Mouse (Mus musculus) embryonic facial prominence, embryonic 13.5 days (tissue): ENCODE measurements around the gene Cdk20. TPM values are rescaled to one million over a fixed set of nuclear protein-coding genes. Genes with fewer than 3 reads are reported as not detected.
"Not testable (repeated sequence)": the region's sequence is repeated elsewhere in the genome, so short reads cannot be mapped to it uniquely, and the experiment has no call there.

Source experiments
- ATAC-seq: fragments of 200-750 bp; cut with Nextera tagmentation; 2 replicates; pipeline ENCODE4 v1.8.0; 2017; ENCODE audit warnings: low read depth; ENCODE audit not compliant: insufficient number of reproducible peaks, insufficient read depth, low FRiP score, low TSS enrichment
- H3K27ac ChIP-seq: fragments of 300-500 bp; sonication (generic); 2 replicates; pipeline ENCODE4 v1.5.1; 2015; ENCODE audit warnings: moderate library complexity, mild to moderate bottlenecking, inconsistent platforms
- H3K27me3 ChIP-seq: fragments of 300-500 bp; sonication (generic); 2 replicates; pipeline ENCODE4 v1.6.1; 2015; ENCODE audit warnings: mild to moderate bottlenecking, inconsistent platforms
- H3K36me3 ChIP-seq: fragments of 300-500 bp; sonication (generic); 2 replicates; pipeline ENCODE4 v1.6.1; 2015; ENCODE audit warnings: mild to moderate bottlenecking, inconsistent platforms
- H3K4me1 ChIP-seq: fragments of 300-500 bp; sonication (generic); 2 replicates; pipeline ENCODE4 v1.6.1; 2015; ENCODE audit warnings: inconsistent platforms
- H3K4me2 ChIP-seq: fragments of 300-500 bp; sonication (generic); 2 replicates; pipeline ENCODE4 v1.6.1; 2015; ENCODE audit warnings: moderate library complexity, mild to moderate bottlenecking, inconsistent platforms
- H3K4me3 ChIP-seq: fragments of 300-500 bp; sonication (generic); 2 replicates; pipeline ENCODE4 v1.5.1; 2015; ENCODE audit warnings: mild to moderate bottlenecking, inconsistent platforms
- H3K9ac ChIP-seq: fragments of 300-500 bp; sonication (generic); 2 replicates; pipeline ENCODE4 v1.6.1; 2015; ENCODE audit warnings: mild to moderate bottlenecking, inconsistent platforms
- H3K9me3 ChIP-seq: fragments of 300-500 bp; sonication (generic); 2 replicates; pipeline ENCODE4 v1.6.1; 2016; ENCODE audit warnings: inconsistent platforms
- WGBS: fragments of 180-500 bp; shearing (Covaris S2); methylation state at CpG from one replicate; pipeline ENCODE4 v1.1.7; 2015; ENCODE audit warnings: mixed read lengths; 5-methylcytosine and 5-hydroxymethylcytosine counted together
- polyA plus RNA-seq: library from polyadenylated mRNA; unstranded; fragments of >200 nt; fragmentation: Nextera tagmentation; extraction: Ambion mirVana; gene quantifications from 2 replicates; pipeline ENCODE4 v1.2.1, GENCODE M21; 2015

Cdk20 gene
- polyA plus RNA-seq, 1 experiment from 2014 or later: 15.8 TPM

DNA sequence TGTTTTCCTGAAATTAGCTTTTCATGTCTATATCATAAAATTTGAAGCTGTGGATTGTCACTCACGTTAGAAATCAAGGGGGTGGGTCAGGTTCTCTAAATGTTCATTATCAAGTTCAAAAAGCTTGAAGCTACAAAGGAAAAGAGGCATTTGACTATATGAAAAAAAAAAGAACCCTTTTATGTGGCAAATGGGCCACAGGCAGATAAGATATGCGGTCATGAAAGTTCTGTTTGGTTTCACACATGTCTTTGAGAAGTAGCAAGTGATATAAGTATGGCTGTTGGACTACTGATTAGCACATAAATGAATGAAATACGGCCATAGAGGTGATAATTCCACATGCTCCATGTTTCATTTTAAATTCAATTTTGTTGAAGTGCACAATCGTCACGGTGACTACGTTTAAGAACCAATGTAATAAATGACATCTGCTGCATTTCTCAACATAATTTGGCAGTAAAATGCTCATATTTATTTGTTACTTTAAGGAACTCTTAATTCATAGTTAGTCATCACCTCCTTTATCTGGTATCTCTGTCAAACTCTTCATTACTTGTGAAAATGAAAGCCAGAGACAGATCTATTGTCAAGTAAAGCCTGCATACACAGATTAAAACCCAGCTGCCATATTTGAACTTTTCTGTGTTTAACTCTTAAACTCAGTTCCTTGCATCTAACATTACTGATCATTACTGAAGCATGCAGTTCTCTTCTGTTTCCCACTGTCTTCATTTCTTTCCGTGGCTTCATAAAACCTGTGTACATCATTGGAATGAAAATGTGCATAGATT, 18.1 kb downstream of the Cdk20 start:
- no peaks in the 10 kb centered on the region for H3K27me3 ChIP-seq
- no peak overlapping the region for H3K9ac ChIP-seq
- no peaks in the 10 kb centered on the region for H3K9me3 ChIP-seq
- ATAC-seq: no peak
- H3K4me3 ChIP-seq: no peak overlapping the region
- no peak overlapping the region for H3K4me2 ChIP-seq
- H3K27ac ChIP-seq: no peak overlapping the region
- no peaks in the 10 kb centered on the region for H3K4me1 ChIP-seq
- 71% methylated on average over 7 of the region's 7 CpGs for WGBS
- no peaks in the 10 kb centered on the region for H3K36me3 ChIP-seq

DNA sequence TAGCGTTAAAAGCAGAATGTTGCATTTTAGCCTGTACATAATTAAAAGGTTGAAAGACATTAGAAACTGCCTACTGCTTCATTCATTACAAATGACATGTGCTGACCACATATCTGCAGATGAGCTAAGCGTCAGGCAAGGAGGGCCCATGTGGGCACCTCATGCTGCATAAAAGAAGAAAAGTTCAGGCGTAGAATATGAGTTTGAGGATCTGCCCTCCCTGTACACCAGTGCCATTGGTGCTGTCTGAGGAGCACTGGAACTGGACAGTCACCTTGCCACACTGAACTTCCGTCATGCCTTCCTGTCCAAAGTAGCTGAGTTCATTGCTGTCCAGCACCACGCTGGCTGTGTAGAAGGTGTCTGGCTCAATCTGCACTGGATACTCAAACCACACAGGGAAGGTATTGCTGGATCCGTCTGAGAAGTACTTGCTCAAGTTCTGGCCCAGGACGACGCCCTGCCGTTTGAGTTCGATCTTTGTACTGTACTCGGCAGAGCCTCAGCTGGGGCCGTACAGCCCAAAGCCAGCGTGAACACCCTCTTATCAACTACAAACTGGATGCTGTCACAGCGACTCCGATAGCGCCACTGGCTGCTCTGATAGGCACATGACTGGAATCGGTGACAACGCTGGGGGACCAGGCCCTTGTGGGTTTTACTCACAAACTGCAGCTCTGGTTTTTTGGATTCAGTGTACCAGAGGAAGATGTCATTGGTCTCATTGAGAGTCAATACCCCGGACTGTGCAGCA, 25.3 kb downstream of the Cdk20 start:
- H3K27me3 ChIP-seq, H3K9ac ChIP-seq, H3K4me3 ChIP-seq, H3K4me1 ChIP-seq, ATAC-seq, H3K27ac ChIP-seq, H3K9me3 ChIP-seq, H3K36me3 ChIP-seq, H3K4me2 ChIP-seq: not testable (repeated sequence)
- 87% methylated on average over 19 of the region's 19 CpGs for WGBS

DNA sequence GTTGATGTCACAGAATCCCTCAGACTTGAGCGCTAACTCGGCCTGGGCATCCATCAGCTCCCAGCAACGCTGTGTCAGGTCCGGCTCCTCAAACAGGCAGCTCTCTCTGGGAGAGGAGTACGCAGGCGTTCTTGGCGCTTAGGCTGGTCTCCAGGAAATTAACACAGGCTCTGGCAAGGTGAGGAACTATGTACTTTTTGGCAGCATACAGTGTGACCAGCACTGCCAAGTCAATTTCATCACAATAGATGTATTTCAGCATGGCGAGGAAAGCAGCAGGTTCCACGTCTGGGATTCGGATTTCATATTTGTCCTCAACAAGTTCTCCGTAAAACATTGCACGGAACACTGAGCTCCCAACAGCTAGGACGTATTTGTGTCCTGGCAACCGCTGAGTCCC, 26.1 kb downstream of the Cdk20 start:
- H3K4me1 ChIP-seq: no peaks in the 10 kb centered on the region
- no peak overlapping the region for H3K4me2 ChIP-seq
- H3K27me3 ChIP-seq: no peaks in the 10 kb centered on the region
- WGBS: 89% methylated on average over 14 of the region's 14 CpGs
- no peak overlapping the region for H3K27ac ChIP-seq
- no peak for ATAC-seq
- 0 out of 2 replicates have a peak, but pooled peaks cover 2% of the 10 kb centered on the region for H3K9me3 ChIP-seq
- H3K4me3 ChIP-seq: no peak overlapping the region
- H3K9ac ChIP-seq: no peak overlapping the region
- no peaks in the 10 kb centered on the region for H3K36me3 ChIP-seq

DNA sequence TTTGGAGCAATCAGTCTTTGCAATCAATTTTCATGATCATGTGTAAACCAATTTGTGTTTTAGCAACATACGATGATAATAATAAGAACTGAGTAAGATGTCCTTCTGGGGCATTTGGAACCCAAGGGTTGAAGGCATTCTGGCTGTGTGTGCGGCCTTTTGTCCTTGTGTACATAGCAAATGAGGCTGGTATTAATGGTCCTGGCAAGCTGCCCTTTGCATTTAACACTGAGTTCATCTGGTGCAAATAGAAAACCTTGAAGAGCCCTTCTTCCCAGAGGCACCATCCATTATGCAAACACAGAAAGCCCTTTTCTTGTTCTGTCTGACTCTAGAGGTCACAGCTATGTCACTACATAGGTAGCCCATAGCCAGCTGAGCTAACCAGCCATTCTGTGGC, 30.5 kb downstream of the Cdk20 start:
- Histone ChIP-seq H3K27me3 (no peaks in the 10 kb centered on the region), H3K4me2 (no peak overlapping the region), H3K9ac (no peak overlapping the region), H3K9me3 (0 out of 2 replicates have a peak, but pooled peaks cover 2% of the 10 kb centered on the region), H3K36me3 (no peaks in the 10 kb centered on the region), H3K4me1 (no peaks in the 10 kb centered on the region), H3K27ac (no peak overlapping the region), H3K4me3 (no peak overlapping the region)
- ATAC-seq: no peak
- 87% methylated on average over 2 of the region's 2 CpGs for WGBS

DNA sequence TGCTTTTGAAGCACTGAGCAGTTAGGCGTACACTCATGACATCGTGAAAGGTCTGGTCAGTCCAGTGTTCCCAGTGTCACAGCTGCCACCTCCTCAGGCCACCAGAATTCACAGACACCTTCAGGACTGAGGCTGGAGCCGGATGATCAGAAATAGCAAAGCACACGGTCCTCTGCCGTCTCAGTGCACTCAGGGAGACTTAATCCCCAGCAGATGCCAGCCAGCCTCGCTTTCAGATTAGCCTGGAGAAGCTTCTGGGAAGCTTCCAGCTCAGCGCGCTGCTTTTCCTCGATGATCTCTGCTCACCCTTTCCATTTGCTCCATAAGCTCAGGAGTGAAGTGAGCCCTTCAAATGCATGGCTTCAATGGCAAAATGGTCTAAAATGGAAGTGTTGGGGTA, 33.1 kb downstream of the Cdk20 start:
- Histone ChIP-seq H3K4me1 (no peaks in the 10 kb centered on the region), H3K9me3 (0 out of 2 replicates have a peak, but pooled peaks cover 2% of the 10 kb centered on the region), H3K27me3 (no peaks in the 10 kb centered on the region), H3K36me3 (no peaks in the 10 kb centered on the region), H3K4me2 (no peak overlapping the region), H3K9ac (no peak overlapping the region), H3K27ac (no peak overlapping the region), H3K4me3 (no peak overlapping the region)
- ATAC-seq: no peak
- 65% methylated on average over 9 of the region's 9 CpGs for WGBS

DNA sequence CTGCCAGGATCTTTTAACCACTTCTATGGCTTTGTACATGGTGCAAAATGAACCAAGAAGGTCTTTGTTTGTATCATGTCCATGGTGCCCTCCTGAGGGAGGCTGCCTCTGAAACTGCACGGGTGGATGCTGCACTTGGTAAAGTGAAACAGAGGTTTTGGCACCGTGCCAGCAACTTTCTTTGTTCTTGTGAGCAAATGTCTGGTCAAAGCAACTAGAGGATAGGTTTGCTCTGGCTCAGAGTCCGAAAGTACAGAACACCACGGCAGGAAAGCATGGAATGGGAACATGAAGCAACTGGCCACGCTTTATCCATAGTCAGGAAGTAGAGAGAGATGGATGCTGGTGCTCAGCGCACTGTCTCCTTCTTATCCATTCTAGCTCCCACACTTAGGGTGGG, 35.8 kb downstream of the Cdk20 start:
- WGBS: 58% methylated on average over 6 of the region's 6 CpGs
- Histone ChIP-seq H3K27me3 (no peaks in the 10 kb centered on the region), H3K9me3 (no peaks in the 10 kb centered on the region), H3K4me1 (no peaks in the 10 kb centered on the region), H3K27ac (no peak overlapping the region), H3K36me3 (no peaks in the 10 kb centered on the region), H3K9ac (no peak overlapping the region), H3K4me3 (no peak overlapping the region), H3K4me2 (no peak overlapping the region)
- no peak for ATAC-seq

DNA sequence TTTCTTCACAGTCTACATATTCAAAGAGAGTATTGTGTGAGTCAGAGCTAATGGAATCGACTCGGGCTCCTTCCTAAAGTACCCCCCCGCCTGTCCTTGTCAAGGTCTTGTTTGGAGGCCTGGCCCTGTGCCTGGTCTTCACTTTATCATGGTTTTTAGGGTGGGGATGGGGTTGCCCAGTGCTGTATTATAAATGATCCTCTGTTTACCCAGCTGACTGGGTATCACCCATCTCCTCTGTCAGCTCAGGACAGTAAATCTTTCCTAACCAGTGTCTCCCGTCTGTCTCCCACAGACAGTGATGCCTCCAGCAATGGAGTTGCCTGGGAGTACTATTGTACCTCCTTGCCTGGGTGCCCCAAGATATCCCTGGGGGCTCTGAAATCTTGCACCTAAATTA, 45.9 kb downstream of the Cdk20 start:
- Histone ChIP-seq H3K9me3 (no peaks in the 10 kb centered on the region), H3K4me3 (no peak overlapping the region), H3K9ac (no peak overlapping the region), H3K4me2 (no peak overlapping the region), H3K27ac (no peak overlapping the region), H3K4me1 (no peaks in the 10 kb centered on the region), H3K36me3 (no peaks in the 10 kb centered on the region), H3K27me3 (no peaks in the 10 kb centered on the region)
- no peak for ATAC-seq
- WGBS: 68% methylated on average over 4 of the region's 4 CpGs

DNA sequence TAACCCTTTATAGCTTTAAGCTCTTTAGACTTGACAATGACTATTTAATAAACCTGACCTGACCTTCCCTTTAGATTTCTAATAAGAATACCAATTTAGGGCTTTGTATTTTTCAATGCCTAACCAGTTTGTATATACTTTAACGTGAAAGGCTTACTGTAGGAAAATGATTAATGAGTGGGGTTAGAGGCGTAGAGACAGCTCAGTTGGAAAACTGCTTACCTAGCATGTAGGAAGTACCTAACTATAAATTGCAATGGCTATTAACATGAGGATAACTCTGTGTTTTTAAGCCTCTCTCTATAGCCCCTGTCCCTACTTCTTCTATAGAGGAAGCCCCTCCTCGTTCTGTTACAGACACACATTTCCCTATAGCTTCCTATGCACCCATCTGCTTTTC, 47.8 kb downstream of the Cdk20 start:
- Histone ChIP-seq H3K4me1 (no peaks in the 10 kb centered on the region), H3K9me3 (no peaks in the 10 kb centered on the region), H3K27me3 (no peaks in the 10 kb centered on the region), H3K4me3 (no peak overlapping the region), H3K9ac (no peak overlapping the region), H3K4me2 (no peak overlapping the region), H3K36me3 (no peaks in the 10 kb centered on the region), H3K27ac (no peak overlapping the region)
- no peak for ATAC-seq
- WGBS: 84% methylated on average over 3 of the region's 3 CpGs

DNA sequence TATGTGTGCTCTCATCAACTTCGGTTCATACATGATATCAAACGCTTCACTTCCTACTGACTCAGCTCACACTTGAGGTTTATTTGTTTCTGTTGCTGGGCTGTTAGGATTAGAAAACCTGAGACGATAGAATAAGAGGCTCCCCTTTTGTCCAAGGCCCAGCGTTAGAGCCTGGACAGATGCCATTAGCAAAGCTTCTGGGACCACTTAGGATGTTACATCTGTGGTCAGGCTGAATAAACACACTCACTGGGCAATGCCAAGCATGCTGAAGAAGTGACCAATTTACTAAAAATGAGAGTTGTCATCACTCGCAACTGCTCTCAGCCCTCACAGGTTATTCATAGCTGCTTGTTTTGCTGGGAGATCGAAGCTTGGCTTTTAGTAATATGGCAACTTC, 57.8 kb downstream of the Cdk20 start:
- no peak overlapping the region for H3K27ac ChIP-seq
- 77% methylated on average over 6 of the region's 6 CpGs for WGBS
- H3K9me3 ChIP-seq: no peaks in the 10 kb centered on the region
- no peaks in the 10 kb centered on the region for H3K36me3 ChIP-seq
- H3K4me2 ChIP-seq: no peak overlapping the region
- H3K9ac ChIP-seq: no peak overlapping the region
- no peak for ATAC-seq
- H3K4me1 ChIP-seq: no peaks in the 10 kb centered on the region
- H3K4me3 ChIP-seq: no peak overlapping the region
- no peaks in the 10 kb centered on the region for H3K27me3 ChIP-seq

Other genes with a start within 250 kb of the Cdk20 start
- 20.7 and 26.1 TPM in 2 replicates for gene Cdc14b, start 157.0 kb upstream of the Cdk20 start, polyA plus RNA-seq
- gene Aaed1, start 119.6 kb upstream of the Cdk20 start, polyA plus RNA-seq: 33.9 and 36.0 TPM in 2 replicates
- gene Ctsl, start 61.4 kb upstream of the Cdk20 start, polyA plus RNA-seq: 174 and 193 TPM in 2 replicates
- gene Fam240b, start 65.5 kb downstream of the Cdk20 start, polyA plus RNA-seq: not detected in 2 replicates